Mouse (Mus musculus) lung, embryonic 16.5 days (tissue): ENCODE results near the gene Klri2. TPM values are rescaled to one million over a fixed set of nuclear protein-coding genes. Genes with fewer than 3 reads are reported as not detected.
"Not testable (repeated sequence)": the region's sequence is repeated elsewhere in the genome, so short reads cannot be mapped to it uniquely, and the experiment has no call there.

ENCODE experiments used
- ATAC-seq: fragments of 200-750 bp; cut with Nextera tagmentation; 2 replicates; pipeline ENCODE4 v1.8.0; 2017; ENCODE audit warnings: low read depth, mild to moderate bottlenecking, moderate library complexity
- H3K27ac ChIP-seq: fragments of 300-500 bp; sonication (generic); 2 replicates; pipeline ENCODE4 v1.5.1; 2014; ENCODE audit warnings: mild to moderate bottlenecking, control low read depth, low read length
- H3K27me3 ChIP-seq: fragments of 300-500 bp; sonication (generic); 2 replicates; pipeline ENCODE4 v1.6.1; 2014; ENCODE audit warnings: low read depth, low read length, mixed read lengths; ENCODE audit not compliant: control insufficient read depth, insufficient read depth
- H3K36me3 ChIP-seq: fragments of 300-500 bp; sonication (generic); 2 replicates; pipeline ENCODE4 v1.6.1; 2014; ENCODE audit warnings: low read length; ENCODE audit not compliant: control insufficient read depth, insufficient read depth
- H3K4me1 ChIP-seq: fragments of 300-500 bp; sonication (generic); replicated peaks from 2 replicates; pipeline ENCODE4 v1.6.1; 2014; ENCODE audit warnings: low read length, mixed read lengths; ENCODE audit not compliant: control insufficient read depth, insufficient read depth
- H3K4me2 ChIP-seq: fragments of 300-500 bp; sonication (generic); 2 replicates; pipeline ENCODE4 v1.6.1; 2014; ENCODE audit warnings: low read depth, low read length, control low read depth
- H3K4me3 ChIP-seq: fragments of 300-500 bp; sonication (generic); 2 replicates; pipeline ENCODE4 v1.5.1; 2014; ENCODE audit warnings: mild to moderate bottlenecking, low read length, control low read depth
- H3K9ac ChIP-seq: fragments of 300-500 bp; sonication (generic); 2 replicates; pipeline ENCODE4 v1.6.1; 2014; ENCODE audit warnings: low read length, control low read depth
- H3K9me3 ChIP-seq: fragments of 300-500 bp; sonication (generic); 2 replicates; pipeline ENCODE4 v1.6.1; 2016; ENCODE audit warnings: low read length; ENCODE audit not compliant: control insufficient read depth
- WGBS: fragments of 180-500 bp; shearing (Covaris S2); extraction: QIAGEN DNeasy Blood & Tissue Kit; methylation state at CpG from one replicate; pipeline ENCODE4 v1.1.7; 2014; 5-methylcytosine and 5-hydroxymethylcytosine counted together
- microRNA-seq: library from miRNA; unstranded; fragments of <30 nt; microRNA quantifications from one replicate; pipeline ENCODE4, GENCODE M21; 2016
- polyA plus RNA-seq: library from polyadenylated mRNA; unstranded; fragments of >200 nt; fragmentation: Nextera tagmentation; extraction: Ambion mirVana; gene quantifications from 2 replicates; pipeline ENCODE4 v1.2.1, GENCODE M21; 2015

The Klri2 gene
- polyA plus RNA-seq, 1 experiment from 2014 or later = not detected

DNA sequence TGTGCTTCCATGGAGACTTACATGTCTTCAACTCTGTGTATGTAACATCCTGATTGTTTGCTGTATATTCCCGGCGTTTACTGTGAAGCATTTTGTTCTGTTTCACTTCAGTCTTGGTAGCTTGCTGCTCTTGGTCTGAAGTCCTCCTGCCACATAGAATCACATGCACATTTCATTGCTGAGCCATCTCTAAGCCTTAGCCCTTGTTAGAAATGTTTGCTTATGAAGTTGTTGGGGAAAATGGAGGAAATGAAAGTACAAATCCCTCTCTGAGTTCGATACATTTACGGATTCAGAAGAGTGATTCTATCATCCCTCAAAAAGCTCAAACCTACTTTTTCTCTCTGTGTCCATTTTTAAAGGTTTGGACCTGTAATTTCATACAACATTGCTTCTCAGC is 23.3 kb downstream of the Klri2 start, which contains the start of gene Klri1:
Klri1 (minus strand) TSS at position 101 of the 400 bp plus-strand sequence.
- H3K4me3 ChIP-seq = no peak within 1 kb of the TSS
- no peaks in the 10 kb centered on the region for H3K27me3 ChIP-seq
- no peak within 1 kb of the TSS for H3K9ac ChIP-seq
- no peak for ATAC-seq
- no peak within 1 kb of the TSS for H3K27ac ChIP-seq
- H3K36me3 ChIP-seq = no peaks in the 10 kb centered on the region
- 82% methylated on average over 4 of the region's 4 CpGs for WGBS
- H3K4me1 ChIP-seq = no peaks in the 10 kb centered on the region
- no peaks in the 10 kb centered on the region for H3K9me3 ChIP-seq
- H3K4me2 ChIP-seq = no peak within 1 kb of the TSS

DNA sequence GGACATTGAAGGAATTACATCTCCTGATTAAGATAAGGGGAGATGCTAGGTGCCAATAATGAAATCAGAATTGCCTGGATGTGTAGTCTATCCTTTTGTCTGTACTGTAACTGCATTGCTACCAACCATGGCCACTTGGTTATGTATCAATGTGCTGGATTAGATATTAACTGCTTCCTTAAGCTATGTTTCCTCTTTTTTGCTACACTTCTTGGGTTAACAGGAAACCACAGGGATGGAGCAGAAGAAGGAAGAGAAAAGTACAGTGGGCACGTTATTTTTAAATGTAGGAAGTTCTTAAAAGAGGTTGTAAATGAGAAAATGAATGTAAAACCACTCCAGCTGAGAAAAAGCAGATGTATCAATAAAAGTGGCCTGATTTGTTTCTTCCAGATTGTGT is 26.7 kb downstream of the Klri2 start:
- ATAC-seq = no peak
- Histone ChIP-seq H3K27ac (no peak overlapping the region), H3K4me2 (no peak overlapping the region), H3K4me3 (no peak overlapping the region), H3K9me3 (no peaks in the 10 kb centered on the region), H3K9ac (no peak overlapping the region), H3K36me3 (no peaks in the 10 kb centered on the region), H3K27me3 (no peaks in the 10 kb centered on the region), H3K4me1 (no peaks in the 10 kb centered on the region)
- 34% methylated on average over 1 of the region's 1 CpGs for WGBS

DNA sequence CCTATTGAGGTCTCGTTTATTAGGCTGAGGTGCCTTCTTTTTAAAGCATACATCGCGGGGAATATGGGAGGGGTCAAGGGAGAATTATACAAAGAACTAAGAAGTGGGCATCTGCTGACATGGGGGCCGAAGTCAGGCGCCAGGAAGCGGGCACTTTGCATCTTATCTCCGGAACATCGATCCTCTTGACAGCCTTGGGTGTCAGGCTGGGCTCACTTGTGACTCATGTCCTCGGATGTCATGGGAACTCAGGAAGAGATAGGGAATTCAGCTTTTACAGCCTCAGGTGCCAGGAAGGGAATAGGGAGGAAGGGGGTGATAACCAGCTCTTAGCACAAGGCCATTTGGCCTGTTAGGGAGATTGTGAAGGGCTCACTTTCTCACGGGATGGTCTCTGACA is 48.8 kb downstream of the Klri2 start:
- WGBS = 68% methylated on average over 10 of the region's 10 CpGs
- not testable (repeated sequence) for H3K9ac ChIP-seq, H3K27me3 ChIP-seq, H3K4me3 ChIP-seq, H3K4me2 ChIP-seq, H3K36me3 ChIP-seq, H3K27ac ChIP-seq, H3K4me1 ChIP-seq, H3K9me3 ChIP-seq, ATAC-seq

DNA sequence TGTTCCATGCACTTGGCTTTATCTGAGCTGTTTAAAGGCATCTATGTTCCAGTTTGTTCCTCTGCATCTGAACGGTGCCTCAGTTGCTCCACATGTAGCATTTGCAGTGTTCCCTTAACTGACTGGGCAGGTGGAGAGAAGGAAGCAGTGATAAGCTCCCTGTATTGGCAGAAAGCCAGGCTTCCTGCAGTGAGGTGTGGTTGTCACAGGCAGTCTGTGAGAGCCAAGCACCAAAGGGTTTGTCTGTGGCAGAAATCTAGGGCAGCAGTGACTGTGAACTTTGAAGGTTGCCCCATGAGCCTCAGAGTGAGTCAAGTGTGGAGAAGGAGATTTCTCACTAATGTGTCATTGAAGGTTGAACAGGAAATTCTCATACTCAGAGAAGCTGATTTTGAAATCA is 59.9 kb downstream of the Klri2 start:
- no peak overlapping the region for H3K9ac ChIP-seq
- no peaks in the 10 kb centered on the region for H3K36me3 ChIP-seq
- no peak overlapping the region for H3K27ac ChIP-seq
- no peaks in the 10 kb centered on the region for H3K9me3 ChIP-seq
- H3K4me2 ChIP-seq = no peak overlapping the region
- 41% methylated on average over 1 of the region's 1 CpGs for WGBS
- ATAC-seq = no peak
- no peak overlapping the region for H3K4me3 ChIP-seq
- H3K4me1 ChIP-seq = no peaks in the 10 kb centered on the region
- no peaks in the 10 kb centered on the region for H3K27me3 ChIP-seq

Small RNAs within 50 kb of the gene (microRNA-seq; reads per million reads assigned to microRNA genes)
- gene Mir680-1 = not detected

Other genes starting within 250 kb of the Klri2 start
- gene Olr1, start 233.3 kb downstream of the Klri2 start, polyA plus RNA-seq = 0.11 and 0.15 TPM in 2 replicates
- 0.09 TPM in 1 of 2 replicates, not detected in the other for gene Tmem52b, start 227.9 kb downstream of the Klri2 start, polyA plus RNA-seq
- 48.0 and 48.3 TPM in 2 replicates for gene Gabarapl1, start 207.3 kb downstream of the Klri2 start, polyA plus RNA-seq
- not detected in 2 replicates for gene Klre1, start 162.6 kb downstream of the Klri2 start, polyA plus RNA-seq
- 0.51 and 2.0 TPM in 2 replicates for gene Klrd1, start 148.7 kb downstream of the Klri2 start, polyA plus RNA-seq
- 0.30 and 0.52 TPM in 2 replicates for gene Klrk1, start 116.6 kb downstream of the Klri2 start, polyA plus RNA-seq
- gene Klrc3, start 97.1 kb downstream of the Klri2 start, polyA plus RNA-seq = not detected in 2 replicates
- not detected in 2 replicates for gene Klrc2, start 79.8 kb downstream of the Klri2 start, polyA plus RNA-seq
- 0.15 and 0.20 TPM in 2 replicates for gene Klrc1, start 61.5 kb downstream of the Klri2 start, polyA plus RNA-seq
- not detected in 2 replicates for gene Klri1, start 23.4 kb downstream of the Klri2 start, polyA plus RNA-seq
- not detected in 2 replicates for gene Gm156, start 43.8 kb upstream of the Klri2 start, polyA plus RNA-seq
- not detected in 2 replicates for gene Gm17631, start 122.2 kb upstream of the Klri2 start, polyA plus RNA-seq
- gene Klra17, start 136.2 kb upstream of the Klri2 start, polyA plus RNA-seq = not detected in 2 replicates
- not detected in 2 replicates for gene Klra5, start 177.2 kb upstream of the Klri2 start, polyA plus RNA-seq